Mouse (Mus musculus): ENCODE measurements around the gene Adamts17. TPM values are rescaled to one million over a fixed set of nuclear protein-coding genes. Genes with fewer than 3 reads are reported as not detected.

Gene Adamts17
- total RNA-seq, 2 experiments from 2014 or later, result 0.15 to 0.47 TPM

DNA sequence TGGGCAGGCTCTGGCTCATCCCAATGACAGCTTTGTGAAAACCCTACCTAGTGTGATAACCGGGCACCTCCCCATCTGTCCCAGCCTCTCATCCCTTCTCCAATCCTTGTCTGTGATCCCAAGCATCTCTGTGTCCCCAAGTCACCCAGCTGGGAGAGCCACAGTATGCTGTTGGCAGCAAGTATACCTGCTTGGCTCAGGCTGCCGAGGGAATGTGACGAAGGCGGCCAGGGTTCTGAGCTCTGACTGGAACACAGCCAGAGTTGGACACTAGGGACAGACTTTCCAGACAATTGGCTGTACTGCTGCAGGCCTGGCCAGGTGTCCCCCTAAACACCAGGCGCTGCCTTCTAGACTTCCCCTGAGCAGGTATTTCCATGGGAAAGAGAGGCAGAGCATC, 63.5 kb downstream of the Adamts17 start:
- peak; percentile 64 for DNase-seq
- no peak overlapping the region for H3K27ac ChIP-seq
- intact Hi-C loops (cut with DNase I), result no loop called here
- no peak overlapping the region for H3K4me3 ChIP-seq
- TF ChIP-seq CTCF (IDR thresholded peaks at IDR 0.05), result no peak

GRCm38 (mm10) chr7:66905941-66906340, 66.4 kb downstream of the Adamts17 start:
- no peak for TF ChIP-seq CTCF (IDR thresholded peaks at IDR 0.05)
- intact Hi-C loops (cut with DNase I), result no loop called here
- no peak for DNase-seq

GRCm38 (mm10) chr7:66912866-66913265, 73.3 kb downstream of the Adamts17 start:
- intact Hi-C loops (cut with DNase I), result no loop called here
- H3K27ac ChIP-seq, result no peak overlapping the region
- no peak for TF ChIP-seq CTCF (IDR thresholded peaks at IDR 0.05)
- peak; percentile 49 for DNase-seq
- no peak overlapping the region for H3K4me3 ChIP-seq

More at GRCm38 (mm10) chr7:66905941-66906340, 66.4 kb downstream of the Adamts17 start:
- Histone ChIP-seq H3K4me3 (no peak overlapping the region), H3K27ac (no peak overlapping the region)

DNA sequence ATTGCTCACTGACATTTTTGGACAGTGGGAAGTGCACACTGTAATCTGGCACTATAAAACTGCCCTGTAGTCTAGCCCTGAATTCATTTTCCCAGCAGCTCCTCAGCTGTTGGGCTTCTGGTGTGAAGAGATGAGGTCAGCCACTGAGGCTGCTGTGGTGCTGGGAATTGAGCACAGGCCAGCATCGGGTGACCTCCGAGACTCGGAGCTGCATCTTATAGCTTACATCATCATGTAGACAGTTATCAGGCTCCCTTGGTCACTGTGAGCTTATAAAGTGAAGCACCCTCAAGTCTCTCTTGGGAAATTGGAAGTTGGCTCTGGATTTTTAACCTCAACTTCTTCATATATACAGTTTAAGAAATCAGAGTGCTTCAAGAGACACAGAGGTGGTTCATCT, 84.1 kb downstream of the Adamts17 start:
- H3K27ac ChIP-seq, result no peak overlapping the region
- TF ChIP-seq CTCF (IDR thresholded peaks at IDR 0.05), result no peak
- intact Hi-C loops (cut with DNase I), result no loop called here
- DNase-seq, result no peak
- H3K4me3 ChIP-seq, result no peak overlapping the region

GRCm38 (mm10) chr7:66924104-66924503, 84.6 kb downstream of the Adamts17 start:
- no peak for TF ChIP-seq CTCF (IDR thresholded peaks at IDR 0.05)
- no peak for DNase-seq
- Histone ChIP-seq H3K27ac (no peak overlapping the region), H3K4me3 (no peak overlapping the region)
- intact Hi-C loops (cut with DNase I), result no loop called here

DNA sequence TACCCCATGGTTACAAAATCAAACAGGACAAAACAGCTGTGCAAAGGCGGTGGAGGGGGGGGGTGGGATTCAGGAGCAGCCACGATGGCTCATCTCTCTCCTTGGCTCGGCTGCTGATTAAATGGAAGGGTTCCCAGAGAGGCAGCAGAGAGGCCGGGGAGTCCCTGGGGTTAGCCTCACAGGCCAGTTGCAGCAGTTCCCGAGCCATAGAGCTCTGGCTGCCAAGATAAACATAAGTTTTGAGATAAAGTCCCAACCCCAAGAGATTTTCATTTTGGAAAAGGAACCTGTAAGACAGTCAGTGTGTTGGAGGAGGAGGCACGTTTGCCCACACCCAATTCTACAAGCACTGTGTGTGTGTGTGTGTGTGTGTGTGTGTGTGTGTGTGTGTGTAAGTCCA, 89.7 kb downstream of the Adamts17 start:
- peak; percentile 82 for DNase-seq
- H3K4me3 ChIP-seq, result no peak overlapping the region
- intact Hi-C loops (cut with DNase I), result no loop called here
- H3K27ac ChIP-seq, result no peak overlapping the region
- TF ChIP-seq CTCF (IDR thresholded peaks at IDR 0.05), result no peak

DNA sequence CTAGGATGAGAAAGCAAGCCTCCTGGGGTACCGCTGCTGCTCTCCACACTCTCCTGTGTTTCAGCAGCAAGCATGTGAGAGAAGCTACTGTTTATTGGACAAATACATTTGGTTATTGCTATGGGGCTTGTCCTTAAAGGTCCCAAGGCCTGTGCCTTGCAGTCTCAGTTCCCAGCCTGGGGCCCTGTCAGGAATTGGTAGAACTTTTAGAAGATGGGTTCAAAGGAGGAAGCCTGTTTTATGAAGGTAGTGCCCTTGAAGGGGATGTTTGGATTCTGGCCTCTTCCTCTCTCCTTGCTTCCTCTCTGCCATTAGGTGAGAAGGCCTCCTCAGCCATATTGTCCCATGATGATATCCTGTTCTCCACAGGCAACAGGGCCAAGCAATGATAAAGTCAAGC, 91.8 kb downstream of the Adamts17 start:
- H3K27ac ChIP-seq, result no peak overlapping the region
- no peak for TF ChIP-seq CTCF (IDR thresholded peaks at IDR 0.05)
- DNase-seq, result no peak
- H3K4me3 ChIP-seq, result no peak overlapping the region
- intact Hi-C loops (cut with DNase I), result no loop called here

- intact Hi-C loops (cut with DNase I), result no loop called here
- Histone ChIP-seq H3K4me3 (no peak overlapping the region), H3K27ac (0 out of 2 replicates have a peak overlapping the region, but pooled peaks have one; percentile 44)
- peak; percentile 37 for DNase-seq
- TF ChIP-seq CTCF (IDR thresholded peaks at IDR 0.05), result no peak
Measured at GRCm38 (mm10) chr7:66933251-66933650, 93.7 kb downstream of the Adamts17 start.

DNA sequence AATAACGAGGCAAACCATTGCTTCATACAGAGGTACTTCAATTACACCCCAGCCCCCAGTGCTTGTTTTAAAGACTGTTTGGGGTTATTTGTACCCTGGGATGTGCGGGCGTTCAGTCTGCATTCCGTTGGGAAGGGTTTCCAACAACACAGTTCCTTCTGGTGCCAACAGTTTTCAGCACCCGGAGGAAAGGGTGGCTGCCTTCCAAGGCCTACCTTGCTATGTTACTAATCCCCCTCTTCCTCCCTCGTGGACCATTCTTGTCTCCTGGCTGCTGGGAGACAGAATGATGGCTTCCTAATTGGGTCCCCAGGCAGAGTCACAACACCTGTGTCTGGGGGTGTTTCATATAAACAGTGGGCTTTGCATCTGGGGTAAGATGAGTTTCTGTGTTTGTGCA, 94.5 kb downstream of the Adamts17 start:
- TF ChIP-seq CTCF (IDR thresholded peaks at IDR 0.05), result no peak
- DNase-seq, result no peak
- intact Hi-C loops (cut with DNase I), result no loop called here
- no peak overlapping the region for H3K27ac ChIP-seq
- H3K4me3 ChIP-seq, result no peak overlapping the region

DNA sequence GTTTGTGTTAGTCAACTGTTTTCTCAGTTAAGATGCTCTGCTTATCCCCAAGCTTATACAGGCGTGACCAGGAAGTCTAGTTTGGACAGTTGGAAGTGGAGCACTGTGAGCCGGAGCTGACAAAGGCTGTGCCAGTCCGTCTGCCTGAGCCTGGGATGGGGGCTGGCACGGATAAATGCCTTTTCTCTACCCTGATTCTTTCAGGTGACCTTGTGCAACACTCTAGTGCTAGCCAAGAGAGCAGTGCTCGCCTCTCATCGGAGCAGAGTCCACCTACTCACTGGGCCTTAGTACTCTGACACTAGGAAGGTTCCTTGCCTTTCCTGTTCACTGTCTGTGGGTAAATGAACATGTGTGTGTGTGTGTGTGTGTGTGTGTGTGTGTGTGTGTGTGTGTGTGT, 95.5 kb downstream of the Adamts17 start:
- no peak for TF ChIP-seq CTCF (IDR thresholded peaks at IDR 0.05)
- Histone ChIP-seq H3K4me3 (no peak overlapping the region), H3K27ac (no peak overlapping the region)
- no peak for DNase-seq
- intact Hi-C loops (cut with DNase I), result no loop called here

GRCm38 (mm10) chr7:66936042-66936755, 96.7 kb downstream of the Adamts17 start:
- peak; percentile 34 for DNase-seq
- no peak for TF ChIP-seq CTCF (IDR thresholded peaks at IDR 0.05)
- Histone ChIP-seq H3K27ac (no peak overlapping the region), H3K4me3 (no peak overlapping the region)
- intact Hi-C loops (cut with DNase I), result no loop called here

- H3K4me3 ChIP-seq, result no peak overlapping the region
- H3K27ac ChIP-seq, result no peak overlapping the region
- intact Hi-C loops (cut with DNase I), result no loop called here
- no peak for TF ChIP-seq CTCF (IDR thresholded peaks at IDR 0.05)
- no peak for DNase-seq
Measured at GRCm38 (mm10) chr7:66936911-66937310, 97.4 kb downstream of the Adamts17 start.

- Histone ChIP-seq H3K4me3 (no peak overlapping the region), H3K27ac (no peak overlapping the region)
- no peak for TF ChIP-seq CTCF (IDR thresholded peaks at IDR 0.05)
- DNase-seq, result no peak
- intact Hi-C loops (cut with DNase I), result no loop called here
Measured at GRCm38 (mm10) chr7:66938988-66939783, 99.7 kb downstream of the Adamts17 start.
